Mouse (Mus musculus) lung, adult 10 weeks (tissue): Measurements from ENCODE around the gene Gm4450. TPM values are rescaled to one million over a fixed set of nuclear protein-coding genes. Genes with fewer than 3 reads are reported as not detected.

Experiments
- polyA plus RNA-seq: library from polyadenylated mRNA; stranded (reverse); fragments of 350-450 nt; fragmentation: Illumina TruSeq; extraction: RNeasy Lipid Tissue Mini Kit (QIAGEN cat#74804); gene quantifications from one replicate; pipeline ENCODE4 v1.2.3, GENCODE M21; 2014; ENCODE audit warnings: low read depth, low replicate concordance; ENCODE audit not compliant: insufficient read depth

Gene Gm4450
- polyA plus RNA-seq, result not detected

DNA sequence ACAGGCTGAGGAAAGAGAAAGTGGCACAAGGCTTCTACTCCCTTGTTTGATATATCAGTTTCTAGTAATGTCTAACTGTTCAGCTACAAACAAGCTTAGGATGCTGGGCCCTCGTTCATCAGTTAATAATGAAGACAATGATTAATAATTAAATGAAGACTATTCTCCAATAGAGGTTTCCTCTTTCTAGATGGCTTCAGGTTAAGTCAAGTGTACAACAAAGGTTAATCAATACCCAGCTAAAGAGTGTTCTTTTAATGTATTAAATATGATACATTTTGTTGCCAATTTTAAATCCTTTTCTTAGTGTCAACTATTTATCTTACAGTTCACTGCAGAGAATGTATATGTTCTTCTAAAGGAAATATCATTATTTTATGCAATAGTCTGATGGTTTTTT lies at the start of gene Gm4450:
Gm4450 (minus strand) TSS at position 101 of the 400 bp plus-strand sequence.

Other genes starting within 250 kb of the Gm4450 start
- not detected for gene Reg4, start 235.0 kb downstream of the Gm4450 start, polyA plus RNA-seq
- 19.3 TPM for gene Hmgcs2, start 176.7 kb downstream of the Gm4450 start, polyA plus RNA-seq
- gene Phgdh, start 117.1 kb downstream of the Gm4450 start, polyA plus RNA-seq, result 20.2 TPM
- 9.2 TPM for gene Zfp697, start 74.7 kb downstream of the Gm4450 start, polyA plus RNA-seq
- gene Hsd3b4, start 53.4 kb upstream of the Gm4450 start, polyA plus RNA-seq, result not detected
- not detected for gene Gm10681, start 131.7 kb upstream of the Gm4450 start, polyA plus RNA-seq
- gene Hsd3b5, start 173.1 kb upstream of the Gm4450 start, polyA plus RNA-seq, result not detected